Mouse (Mus musculus) cerebellum, adult 2 months (tissue): ENCODE data around the gene Paqr4. TPM values are rescaled to one million over a fixed set of nuclear protein-coding genes. Genes with fewer than 3 reads are reported as not detected.

Experiments
- DNase-seq, 2 experiments: peaks; one replicate each; pipeline ENCODE4 v3.0.0; 2021
- H3K27ac ChIP-seq: fragments of 200-500 bp; 2 replicates; pipeline ENCODE4 v1.5.1; 2012; ENCODE audit warnings: low read length, control low read depth, inconsistent platforms; ENCODE audit not compliant: insufficient read depth
- H3K27me3 ChIP-seq: fragments of 200-500 bp; 2 replicates; pipeline ENCODE4 v1.6.1; 2012; ENCODE audit warnings: inconsistent platforms, mild to moderate bottlenecking, low read length, moderate library complexity; ENCODE audit not compliant: control insufficient read depth, insufficient read depth
- H3K4me1 ChIP-seq: fragments of 200-500 bp; 2 replicates; pipeline ENCODE4 v1.6.1; 2011; ENCODE audit warnings: low read length; ENCODE audit not compliant: control insufficient read depth, insufficient read depth
- H3K4me3 ChIP-seq: fragments of 200-500 bp; replicated peaks from 2 replicates; pipeline ENCODE3; 2011; ENCODE audit warnings: mild to moderate bottlenecking, low read depth, low read length, control low read depth; ENCODE audit not compliant: insufficient read depth
- CTCF ChIP-seq: fragments of 200-500 bp; IDR thresholded peaks from 2 replicates; pipeline ENCODE4 v1.5.1; 2011; ENCODE audit warnings: low read depth, mild to moderate bottlenecking, control low read depth, low read length, moderate library complexity, borderline replicate concordance; ENCODE audit not compliant: insufficient read depth
- POLR2A ChIP-seq: fragments of 200-500 bp; IDR thresholded peaks from 2 replicates; pipeline ENCODE4 v1.6.1; 2011; ENCODE audit warnings: low read length, control low read depth, borderline replicate concordance; ENCODE audit not compliant: insufficient read depth
- WGBS: fragments of 180-500 bp; shearing (Covaris S2); methylation state at CpG from one replicate; pipeline ENCODE4 v1.1.7; 2018; 5-methylcytosine and 5-hydroxymethylcytosine counted together
- polyA plus RNA-seq: library from polyadenylated mRNA; depleted of rRNA; stranded (reverse); fragments of >200 nt; gene quantifications from 2 replicates; pipeline ENCODE4 v1.2.3, GENCODE M21; 2012

Gene Paqr4
- polyA plus RNA-seq, 1 experiment, result 104 TPM

- no peak overlapping the region for H3K27ac ChIP-seq
- WGBS, result 27% methylated on average over 1 of the region's 1 CpGs
- no peaks in the 10 kb centered on the region for H3K4me1 ChIP-seq
- H3K4me3 ChIP-seq, result no peak overlapping the region
- no peak for DNase-seq
- no peak for TF ChIP-seq POLR2A
- no peak for TF ChIP-seq CTCF
- no peaks in the 10 kb centered on the region for H3K27me3 ChIP-seq
Measured at GRCm38 (mm10) chr17:23719455-23719854, 21.2 kb downstream of the Paqr4 start.

- no peak overlapping the region for H3K4me3 ChIP-seq
- no peak for TF ChIP-seq POLR2A
- no peak for TF ChIP-seq CTCF
- no peaks in the 10 kb centered on the region for H3K4me1 ChIP-seq
- no peak for DNase-seq
- H3K27ac ChIP-seq, result no peak overlapping the region
- WGBS, result 81% methylated on average over 2 of the region's 2 CpGs
- H3K27me3 ChIP-seq, result no peaks in the 10 kb centered on the region
Measured at GRCm38 (mm10) chr17:23717003-23717402, 23.7 kb downstream of the Paqr4 start.

- Histone ChIP-seq H3K4me1 (no peaks in the 10 kb centered on the region; the same call in 1 of the 2 replicates), H3K27me3 (no peaks in the 10 kb centered on the region), H3K27ac (no peak overlapping the region), H3K4me3 (no peak overlapping the region)
- 4% methylated on average over 3 of the region's 3 CpGs for WGBS
- peak; percentile 76 to 84 for DNase-seq
- no peak for TF ChIP-seq POLR2A
- peak; percentile 90 for TF ChIP-seq CTCF
Measured at GRCm38 (mm10) chr17:23706212-23706611, 34.5 kb downstream of the Paqr4 start.

GRCm38 (mm10) chr17:23705525-23706104 is 35.1 kb downstream of the Paqr4 start:
- no peak for DNase-seq
- no peak for TF ChIP-seq CTCF
- no peak for TF ChIP-seq POLR2A
- WGBS, result 76% methylated on average over 7 of the region's 7 CpGs
- Histone ChIP-seq H3K27me3 (no peaks in the 10 kb centered on the region), H3K4me3 (no peak overlapping the region), H3K4me1 (no peaks in the 10 kb centered on the region; the same call in 1 of the 2 replicates), H3K27ac (no peak overlapping the region)

- H3K4me1 ChIP-seq, result no peaks in the 10 kb centered on the region; the same call in 1 of the 2 replicates
- no peak for DNase-seq
- WGBS, result 32% methylated on average over 7 of the region's 7 CpGs
- H3K27ac ChIP-seq, result no peak overlapping the region
- no peak overlapping the region for H3K4me3 ChIP-seq
- TF ChIP-seq POLR2A, result no peak
- TF ChIP-seq CTCF, result no peak
- no peaks in the 10 kb centered on the region for H3K27me3 ChIP-seq
Measured at GRCm38 (mm10) chr17:23704741-23705140, 35.9 kb downstream of the Paqr4 start.

- TF ChIP-seq CTCF (no peak), POLR2A (no peak)
- no peak for DNase-seq
- no peak overlapping the region for H3K27ac ChIP-seq
- WGBS, result 76% methylated on average over 9 of the region's 9 CpGs
- H3K4me3 ChIP-seq, result no peak overlapping the region
- no peaks in the 10 kb centered on the region; the same call in none of the 2 replicates for H3K4me1 ChIP-seq
- H3K27me3 ChIP-seq, result no peaks in the 10 kb centered on the region
Measured at GRCm38 (mm10) chr17:23703301-23703700, 37.4 kb downstream of the Paqr4 start.

GRCm38 (mm10) chr17:23700079-23700478 is 40.6 kb downstream of the Paqr4 start:
- peak overlapping the region; percentile 91 for H3K27ac ChIP-seq
- no peaks in the 10 kb centered on the region; the same call in none of the 2 replicates for H3K4me1 ChIP-seq
- peak; percentile 95 to 98 for DNase-seq
- WGBS, result under 1% methylated on average over 28 of the region's 28 CpGs
- H3K27me3 ChIP-seq, result no peaks in the 10 kb centered on the region
- TF ChIP-seq POLR2A (peak; percentile 75; the same call in 1 of the 2 replicates), CTCF (peak; percentile 74)
- H3K4me3 ChIP-seq, result peak overlapping the region; percentile 56

- DNase-seq, result peak; percentile 73 to 74
- H3K4me3 ChIP-seq, result peak overlapping the region; percentile 56
- H3K27me3 ChIP-seq, result no peaks in the 10 kb centered on the region
- under 1% methylated on average over 97 of the region's 101 CpGs for WGBS
- H3K4me1 ChIP-seq, result no peaks in the 10 kb centered on the region; the same call in 1 of the 2 replicates
- TF ChIP-seq CTCF (no peak), POLR2A (no peak)
- H3K27ac ChIP-seq, result peak overlapping the region; percentile 91
Measured at GRCm38 (mm10) chr17:23699131-23700077, 41.3 kb downstream of the Paqr4 start.
